Mouse (Mus musculus) liver, adult 2 months (tissue): ENCODE measurements around the gene Insc.

Experiments
- CTCF ChIP-seq: fragments of 200-500 bp; IDR thresholded peaks from 2 replicates; pipeline ENCODE4 v1.5.1; 2011; ENCODE audit warnings: low read depth, low read length, control low read depth
- POLR2A ChIP-seq: fragments of 200-500 bp; IDR thresholded peaks from 2 replicates; pipeline ENCODE4 v1.6.1; 2011; ENCODE audit warnings: low read length, control low read depth; ENCODE audit not compliant: insufficient read depth; ENCODE audit errors: extremely low read depth

GRCm38 (mm10) chr7:114700871-114701270 is 42.6 kb upstream of the Insc start:
- TF ChIP-seq CTCF (no peak), POLR2A (no peak)
